Mouse (Mus musculus): ENCODE measurements at regions not wholly inside any gene's neighbourhood (a gene's known extent, or its start where the extent isn't known, plus 50 kb on each side); places are given as distances from the start of the nearest gene placed in this dataset.
A peak's percentile ranks its signal among the peaks of the same experiment; 100 is the strongest.

DNA sequence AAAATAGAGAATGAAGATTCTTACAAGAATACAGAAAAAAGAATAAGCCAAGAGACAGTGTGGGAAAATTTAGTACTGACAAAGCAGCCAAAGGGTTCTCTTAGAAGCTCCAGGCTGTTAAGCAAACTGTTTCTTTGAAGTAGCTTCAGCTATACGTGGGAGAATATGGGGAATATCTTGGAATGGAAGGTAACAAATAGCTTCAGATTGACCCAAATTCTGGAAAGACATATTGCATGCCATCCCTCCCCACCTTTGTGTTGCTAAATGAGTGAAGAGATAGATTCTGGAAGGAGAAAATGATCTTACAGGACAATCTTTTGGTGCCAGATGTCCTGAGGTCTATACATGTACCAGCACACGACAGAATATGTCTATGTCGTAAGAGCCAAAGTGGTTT, 591.9 kb upstream of the Cdh6 start:
- no peak for DNase-seq (ENCODE audit: low spot score in 2 of 2)

DNA sequence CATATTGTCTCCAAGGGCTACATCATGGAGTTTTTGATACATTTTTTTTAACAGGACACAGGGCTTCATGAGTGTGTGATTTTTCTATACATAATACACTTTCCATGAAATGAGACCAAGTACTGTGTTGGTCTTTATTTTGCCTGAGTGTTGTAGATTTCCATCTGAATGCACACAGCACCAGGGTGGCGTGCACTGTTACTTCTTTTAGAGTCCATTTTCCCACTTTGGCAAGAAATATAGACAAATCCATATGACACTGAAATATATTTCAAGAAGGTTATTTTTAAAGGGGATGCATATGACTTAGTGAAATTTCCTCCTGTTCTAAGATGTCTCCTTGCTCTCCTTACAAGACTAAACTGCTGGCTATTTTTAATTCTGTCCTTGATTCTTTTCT, 591.1 kb upstream of the Cdh6 start:
- DNase-seq (ENCODE audit: low spot score in 2 of 2): no peak

DNA sequence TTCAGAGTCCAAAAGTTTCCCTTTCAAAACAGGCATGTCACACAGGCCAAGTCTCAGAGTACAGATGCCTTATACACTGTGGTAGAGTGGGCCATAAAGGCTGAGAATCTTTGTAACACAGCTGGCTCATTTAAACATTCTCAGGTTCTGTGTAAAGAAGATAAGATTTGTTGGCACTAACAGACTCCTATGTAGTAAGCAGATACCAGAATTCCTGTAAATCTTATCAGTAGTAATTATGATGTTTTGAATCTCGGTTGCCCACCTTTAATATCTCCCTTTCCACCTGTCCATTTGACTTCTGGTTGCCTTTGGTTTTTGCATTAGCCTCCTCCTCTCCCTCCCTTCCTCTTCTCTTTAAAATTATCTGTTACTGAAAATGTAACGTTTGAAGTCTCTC, 573.1 kb upstream of the Cdh6 start:
- DNase-seq (ENCODE audit: low spot score in 2 of 2): no peak

DNA sequence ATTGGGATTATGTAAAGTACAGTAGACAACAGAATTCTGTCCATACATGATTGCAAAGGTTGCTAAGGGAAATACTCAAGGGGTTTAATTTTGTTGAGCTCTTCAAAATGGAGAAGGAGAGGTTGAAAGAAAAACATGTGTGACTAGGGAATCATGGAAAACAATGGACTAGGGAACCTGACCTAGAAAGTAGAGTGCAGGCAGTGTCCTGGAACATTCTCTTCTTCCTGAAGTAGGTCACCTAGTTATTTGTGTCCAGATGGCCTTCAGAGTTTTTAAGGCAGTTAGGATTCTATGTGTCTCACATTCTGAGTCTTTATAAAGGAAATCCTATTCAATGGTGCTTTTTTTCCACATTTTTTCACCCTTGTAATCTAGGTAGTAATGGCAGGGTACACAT, 532.8 kb upstream of the Cdh6 start:
- DNase-seq (ENCODE audit: low spot score in 2 of 2): no peak

DNA sequence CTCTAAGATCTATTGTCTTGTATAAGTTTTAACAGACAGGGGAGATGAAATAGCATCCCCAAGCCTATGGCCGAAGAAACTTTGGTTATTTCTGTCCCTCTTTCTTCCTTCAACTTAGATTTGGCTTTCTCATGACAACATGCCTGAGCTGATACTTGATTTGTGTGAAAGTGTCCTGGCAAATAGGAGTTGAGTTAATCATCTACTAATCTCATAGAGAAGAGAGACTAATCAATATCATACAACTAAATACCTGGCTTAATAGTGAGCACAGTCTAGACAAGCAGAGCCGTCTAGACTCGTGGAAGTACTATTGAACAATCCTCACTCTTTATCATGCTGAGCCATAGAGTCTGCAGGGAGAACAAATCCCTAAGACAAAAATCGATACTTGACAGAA, 531.7 kb upstream of the Cdh6 start:
- no peak for DNase-seq (ENCODE audit: low spot score in 2 of 2)

DNA sequence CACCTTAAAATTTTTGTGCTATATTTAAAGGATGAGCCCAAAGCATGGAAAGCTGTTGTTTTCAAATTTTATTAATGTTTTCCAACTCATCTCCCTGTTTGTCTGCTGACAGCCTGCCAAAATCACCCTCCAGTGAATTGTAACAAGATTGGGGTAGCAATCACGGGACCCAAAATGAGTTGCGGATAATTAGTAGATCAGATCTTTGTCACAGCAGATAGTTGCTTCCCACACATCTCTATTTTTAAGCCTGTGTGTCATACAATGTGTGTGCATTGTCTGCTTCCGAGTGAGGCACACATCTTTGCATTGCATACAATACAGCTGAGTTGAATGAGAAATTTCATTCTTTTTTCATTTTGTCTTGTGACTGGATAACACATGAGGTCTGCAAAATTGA, 494.7 kb upstream of the Cdh6 start:
- DNase-seq (ENCODE audit: low spot score in 2 of 2): peak; percentile 9 to 40

DNA sequence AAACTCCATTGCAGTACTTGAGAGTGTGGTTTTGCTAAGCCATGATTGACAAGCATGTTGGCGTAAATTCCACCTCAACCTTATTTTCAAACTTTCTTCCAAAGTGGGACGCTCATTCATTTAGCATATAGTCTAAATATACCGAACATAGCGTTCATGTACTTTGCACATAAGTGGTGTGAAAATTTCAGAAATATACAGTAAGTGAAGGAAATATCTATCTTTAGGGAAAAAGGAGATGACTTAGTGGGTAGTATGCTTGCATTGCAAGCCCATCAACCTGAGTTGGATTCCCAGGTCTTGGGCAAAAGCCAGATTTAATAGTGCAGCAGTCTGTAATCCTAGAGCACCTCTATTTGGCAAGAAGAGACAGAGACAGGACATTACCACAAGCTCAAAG, 493.8 kb upstream of the Cdh6 start:
- DNase-seq (ENCODE audit: low spot score in 2 of 2): no peak

DNA sequence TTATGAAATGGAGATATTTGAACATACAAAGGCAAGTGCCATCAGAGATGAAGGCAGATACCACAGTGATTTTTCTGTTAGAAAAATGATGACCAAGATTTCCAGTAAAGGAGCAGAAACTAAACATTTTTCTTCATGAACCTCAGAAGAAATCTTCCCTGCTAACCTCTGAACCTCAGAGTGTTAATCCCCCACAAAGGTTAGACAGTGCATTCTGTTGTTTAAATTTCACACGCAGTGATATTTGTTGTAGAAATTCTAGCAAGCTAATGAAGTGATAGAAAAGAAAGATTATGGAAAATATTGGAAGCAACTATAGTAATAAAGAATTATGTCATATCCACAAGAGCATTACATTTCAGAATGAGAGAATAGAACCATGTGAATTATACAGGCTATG, 488.8 kb upstream of the Cdh6 start:
- no peak for DNase-seq (ENCODE audit: low spot score in 2 of 2)

DNA sequence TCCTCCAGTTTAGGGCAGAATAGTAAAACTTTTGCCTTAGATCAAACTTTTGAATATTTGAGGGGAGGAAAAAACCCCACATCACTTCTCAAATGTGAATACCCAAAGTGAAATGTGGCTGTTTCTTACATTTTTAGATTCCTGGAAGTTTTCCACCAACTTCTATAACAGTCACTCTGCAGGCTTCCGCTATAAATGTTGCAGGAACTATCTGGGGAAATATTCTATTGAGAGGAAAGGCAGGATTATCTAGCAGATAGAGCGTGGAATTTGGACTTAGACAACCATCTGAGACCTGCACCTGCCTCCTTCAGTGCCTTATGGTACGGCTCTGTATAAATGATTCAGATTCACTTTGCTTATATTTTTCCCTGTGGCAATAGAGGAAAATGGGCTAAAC, 481.6 kb upstream of the Cdh6 start:
- no peak for DNase-seq (ENCODE audit: low spot score in 2 of 2)

DNA sequence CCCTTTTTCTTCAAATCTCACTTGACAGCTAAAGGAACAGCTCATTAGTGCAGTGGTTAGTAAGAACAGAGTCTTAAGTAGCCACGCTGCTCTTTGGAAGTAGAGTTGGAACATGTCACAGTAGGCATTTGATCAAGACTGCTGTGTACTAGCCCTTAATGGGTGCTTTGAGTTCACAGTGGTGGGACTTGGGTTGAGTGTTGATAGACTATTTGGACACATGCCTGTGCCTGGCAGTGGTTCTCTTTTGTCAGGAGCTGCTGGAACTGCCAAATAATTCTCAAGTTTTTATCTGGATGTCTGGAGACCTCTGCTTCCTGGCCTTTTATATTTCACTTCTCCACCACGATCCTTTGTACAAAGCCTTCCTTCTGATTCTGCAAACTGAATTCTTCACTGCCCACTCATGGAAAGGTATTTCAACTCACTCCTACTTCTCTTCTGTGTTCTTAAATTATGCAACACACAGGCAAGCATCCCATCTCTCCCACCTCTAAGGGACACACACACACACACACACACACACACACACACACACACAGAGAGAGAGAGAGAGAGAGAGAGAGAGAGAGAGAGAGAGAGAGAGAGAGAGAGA, 462.0 kb upstream of the Cdh6 start:
- DNase-seq (ENCODE audit: low spot score in 2 of 2): peak; percentile 4 to 19

DNA sequence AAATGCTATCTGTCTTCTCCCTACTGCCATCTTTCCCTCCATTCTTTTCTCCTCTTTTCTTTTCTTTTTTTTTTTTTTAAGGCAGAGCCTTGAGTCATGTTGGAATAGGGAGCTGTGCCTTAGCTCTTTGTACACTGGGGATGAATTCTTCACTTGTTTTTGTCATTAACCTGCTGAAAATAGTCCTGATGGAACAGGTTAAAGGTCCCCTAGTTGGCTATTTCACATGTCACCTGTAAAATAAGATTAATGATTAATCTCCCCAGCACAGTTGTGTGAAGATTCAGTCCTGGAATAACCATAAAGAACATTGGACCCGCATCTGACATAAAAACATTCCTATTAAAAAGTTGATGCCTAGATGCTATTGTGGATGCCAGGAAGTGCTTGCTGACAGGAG, 428.7 kb upstream of the Cdh6 start:
- DNase-seq (ENCODE audit: low spot score in 2 of 2): no peak

DNA sequence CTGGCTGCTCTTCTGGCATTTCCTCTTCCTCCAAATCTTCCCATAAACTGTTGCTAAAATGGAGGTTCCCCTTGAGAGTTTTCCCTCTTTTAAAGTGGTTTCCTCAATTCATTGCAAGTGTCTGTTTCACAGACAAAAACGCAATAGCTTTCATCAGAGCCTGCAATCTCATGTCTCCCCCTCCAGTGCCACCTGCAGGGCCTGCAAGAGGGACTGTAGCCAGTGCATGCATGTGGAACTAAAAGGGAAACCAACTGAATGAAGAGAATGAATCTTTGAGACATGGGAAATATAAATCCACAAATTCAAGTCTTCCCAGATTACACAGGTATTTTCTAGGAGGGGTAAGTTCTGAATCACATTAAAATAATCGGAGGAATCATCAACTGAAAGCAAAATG, 424.4 kb upstream of the Cdh6 start:
- no peak for DNase-seq (ENCODE audit: low spot score in 2 of 2)

DNA sequence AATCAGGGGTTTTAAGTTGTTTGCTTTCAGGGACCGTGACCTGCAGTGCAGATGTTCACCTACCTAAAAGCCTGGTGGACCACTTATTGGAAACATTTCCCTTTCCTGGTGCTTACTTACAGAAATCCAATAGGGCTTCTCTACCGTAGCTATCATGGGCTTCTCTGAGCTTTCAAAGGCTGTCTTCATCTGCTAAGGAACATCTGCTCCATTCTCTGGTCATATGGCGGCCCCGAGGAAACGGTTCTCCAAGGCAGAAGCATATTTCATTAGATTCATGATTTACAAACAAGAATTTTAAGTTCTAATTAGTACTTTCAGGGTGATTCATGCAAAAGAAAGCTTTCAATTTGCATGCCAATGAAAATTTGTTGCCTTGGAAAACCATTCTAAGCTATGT, 420.3 kb upstream of the Cdh6 start:
- peak in 1 of 2 experiments; percentile 21 for DNase-seq (ENCODE audit: low spot score in 2 of 2)

DNA sequence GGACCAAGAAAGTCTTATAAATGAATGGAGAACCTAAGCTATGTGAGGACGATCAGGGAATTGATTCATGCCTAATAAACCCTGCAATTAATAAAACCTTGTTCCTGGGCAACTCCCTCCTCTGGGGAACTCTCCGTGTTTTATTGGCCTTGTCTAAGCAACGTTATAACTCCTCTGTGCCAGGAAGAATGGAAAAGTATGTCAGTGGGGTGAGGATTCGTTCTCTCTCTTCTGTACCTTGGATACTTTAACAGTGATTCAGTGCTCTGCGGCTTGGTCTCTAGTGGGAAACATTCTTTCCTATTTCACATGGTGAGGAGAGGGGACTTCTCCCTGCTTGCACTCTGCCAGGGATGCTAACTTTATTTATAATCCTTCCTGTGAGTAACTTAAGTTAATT, 417.4 kb upstream of the Cdh6 start:
- DNase-seq (ENCODE audit: low spot score in 2 of 2): no peak

DNA sequence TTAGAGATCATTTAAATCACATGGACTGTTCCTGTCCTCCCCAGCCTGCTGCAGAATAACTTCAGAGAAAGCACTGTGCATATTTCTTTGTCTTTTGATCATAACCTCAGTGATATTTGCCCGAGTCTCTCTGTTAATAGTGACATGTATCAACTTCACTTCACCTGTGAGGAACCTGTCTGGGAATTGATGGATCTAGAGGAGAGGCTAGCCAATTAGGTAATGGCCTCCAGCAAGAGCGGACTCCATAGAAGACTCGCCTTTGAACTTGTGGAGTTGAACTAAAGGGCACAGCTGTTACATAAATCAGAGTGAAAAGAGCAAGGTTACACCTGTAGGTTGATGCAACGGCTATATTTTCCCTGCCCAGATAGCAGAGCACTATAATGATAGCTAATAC, 409.8 kb upstream of the Cdh6 start:
- DNase-seq (ENCODE audit: low spot score in 2 of 2): no peak

DNA sequence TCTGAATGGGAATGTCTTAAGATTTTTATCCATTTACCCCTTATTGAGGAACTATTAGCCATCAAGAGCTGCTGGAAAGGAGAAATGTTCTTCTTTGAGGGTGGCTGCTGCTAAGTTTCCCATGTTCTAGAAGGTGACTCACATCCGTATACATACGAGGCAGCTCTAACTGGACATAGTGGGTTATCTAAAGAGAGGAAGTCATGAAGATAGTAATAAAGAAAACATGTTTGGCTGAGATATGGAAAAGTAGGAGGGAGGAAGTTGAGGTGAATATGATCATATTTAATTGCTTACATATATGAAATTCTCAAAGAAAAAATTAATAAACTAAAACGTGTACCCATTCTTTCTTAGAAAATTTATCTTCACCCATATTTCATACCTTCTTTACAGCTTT, 408.7 kb upstream of the Cdh6 start:
- no peak for DNase-seq (ENCODE audit: low spot score in 2 of 2)

DNA sequence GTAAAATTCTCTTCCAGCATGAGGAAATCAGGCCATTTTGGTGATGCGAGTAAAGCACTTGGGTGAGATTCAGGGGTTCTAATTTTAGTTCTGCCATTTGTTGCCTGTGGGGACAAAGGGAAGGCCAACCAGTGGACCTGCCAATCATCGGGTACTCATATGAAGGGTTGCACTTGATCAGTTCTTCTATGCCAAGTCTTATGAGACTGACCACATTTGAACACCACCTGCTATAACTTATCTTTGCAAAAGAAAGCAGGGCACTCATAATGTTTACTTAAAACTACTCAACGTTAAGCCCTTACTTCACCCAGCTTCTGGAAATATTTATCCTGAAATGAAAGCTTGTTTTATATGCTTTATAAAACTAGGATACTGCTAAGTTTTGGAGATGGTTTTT, 400.1 kb upstream of the Cdh6 start:
- DNase-seq (ENCODE audit: low spot score in 2 of 2): no peak

DNA sequence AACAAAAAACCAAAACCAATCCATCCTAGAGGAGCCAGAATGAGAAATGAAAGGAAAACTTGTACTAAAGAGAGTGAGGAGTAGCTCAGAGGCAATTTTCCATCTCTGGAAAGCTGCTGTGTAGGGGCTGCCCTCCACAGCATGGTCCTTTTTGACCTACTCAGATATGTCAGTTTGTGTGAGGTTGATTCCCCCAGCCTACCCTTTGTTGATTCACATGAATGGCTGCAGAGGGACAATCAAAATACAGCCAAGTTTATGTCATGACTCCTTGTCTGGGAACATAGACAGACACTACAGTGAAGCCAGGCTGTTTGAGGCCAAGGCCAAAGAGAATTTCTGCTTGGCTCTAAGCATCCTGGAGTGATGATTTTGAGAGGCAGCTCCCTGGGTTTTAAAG, 387.4 kb upstream of the Cdh6 start:
- DNase-seq (ENCODE audit: low spot score in 2 of 2): no peak

DNA sequence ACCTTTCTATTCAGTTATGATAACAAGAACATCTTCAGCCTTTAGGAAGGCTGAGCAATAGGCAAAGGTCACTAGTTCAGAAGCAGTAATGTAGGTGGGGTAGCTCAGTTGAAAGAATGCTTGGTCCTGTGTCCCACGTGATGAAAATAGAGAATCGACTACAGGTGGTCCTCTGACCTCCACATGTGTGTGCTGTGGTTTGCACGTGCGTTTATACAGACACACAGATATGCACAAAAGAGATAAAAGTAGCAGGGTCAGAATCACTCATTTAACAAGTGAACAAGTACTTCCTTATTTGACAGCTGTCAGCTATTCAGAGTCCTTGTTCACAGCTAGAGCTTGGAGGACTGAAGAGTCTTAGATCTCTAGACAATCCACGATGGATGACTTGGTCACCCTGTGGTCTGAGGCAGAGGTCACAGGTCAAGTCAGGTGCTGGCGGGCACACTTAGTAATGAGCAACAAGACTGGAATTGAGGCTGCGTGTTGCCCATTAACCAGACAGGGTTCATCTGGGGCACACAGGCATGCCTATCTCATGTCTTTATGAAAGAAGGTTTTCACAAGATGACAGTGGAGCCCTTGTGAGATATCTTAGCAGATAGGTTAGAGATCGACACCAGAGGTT, 375.8 kb upstream of the Cdh6 start:
- DNase-seq (ENCODE audit: low spot score in 2 of 2): no peak

DNA sequence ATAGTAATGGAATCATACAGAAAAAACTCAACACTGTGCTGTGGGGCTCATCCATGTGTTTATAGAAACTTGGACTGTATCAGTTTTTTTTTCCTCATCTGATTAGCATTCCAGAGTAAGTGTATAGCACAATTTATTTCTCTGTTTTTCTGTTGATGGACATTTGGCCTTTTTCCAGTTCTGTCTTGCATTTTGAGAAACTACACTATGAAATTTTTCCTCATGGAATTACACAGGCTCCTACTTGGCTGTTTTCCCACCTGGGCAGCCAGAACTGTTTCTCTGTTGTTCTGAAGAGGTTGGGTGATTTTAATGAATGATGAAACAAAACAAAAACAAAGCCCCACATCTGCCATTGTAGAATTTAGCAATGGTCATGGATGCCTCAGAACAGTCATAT, 366.6 kb upstream of the Cdh6 start:
- DNase-seq (ENCODE audit: low spot score in 2 of 2): no peak

DNA sequence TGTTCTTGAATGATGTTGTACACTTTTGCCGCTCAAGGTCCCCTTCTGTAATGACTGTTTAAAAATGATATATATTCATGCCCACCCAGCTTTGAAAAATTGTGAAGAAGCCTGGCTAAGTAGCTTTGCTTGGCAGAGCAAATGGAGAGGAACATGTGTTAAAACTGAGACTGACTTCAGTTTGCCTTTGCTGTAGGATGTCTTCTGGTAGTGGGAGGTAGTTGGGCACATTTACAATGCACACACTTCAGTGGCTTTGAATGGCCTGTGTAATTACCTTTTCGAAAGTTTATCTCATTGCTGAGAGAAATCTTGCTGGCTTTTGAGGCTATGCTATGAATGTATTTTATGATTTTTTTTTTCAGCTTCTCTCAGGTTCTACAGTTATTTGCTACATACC, 360.5 kb upstream of the Cdh6 start:
- DNase-seq (ENCODE audit: low spot score in 2 of 2): no peak

DNA sequence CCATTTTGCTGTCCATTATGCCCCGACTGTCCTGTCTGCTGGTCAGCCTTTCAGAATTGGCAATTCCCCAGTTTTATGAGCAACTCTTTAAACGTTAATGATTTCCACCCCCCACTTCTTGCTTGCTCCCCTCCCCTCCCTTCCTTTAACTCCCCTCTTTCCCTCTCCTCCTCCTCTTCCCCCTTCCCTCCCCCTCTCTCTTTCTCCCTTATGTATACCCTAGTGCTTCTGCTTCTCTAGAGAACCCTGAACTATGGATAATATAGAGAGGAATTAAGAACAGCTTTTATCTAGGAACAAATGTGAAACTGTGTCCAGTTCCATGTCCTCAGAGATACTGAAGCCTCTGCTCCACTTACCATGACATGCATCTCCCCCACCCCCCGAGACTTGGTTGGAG, 356.5 kb upstream of the Cdh6 start:
- DNase-seq (ENCODE audit: low spot score in 2 of 2): no peak

DNA sequence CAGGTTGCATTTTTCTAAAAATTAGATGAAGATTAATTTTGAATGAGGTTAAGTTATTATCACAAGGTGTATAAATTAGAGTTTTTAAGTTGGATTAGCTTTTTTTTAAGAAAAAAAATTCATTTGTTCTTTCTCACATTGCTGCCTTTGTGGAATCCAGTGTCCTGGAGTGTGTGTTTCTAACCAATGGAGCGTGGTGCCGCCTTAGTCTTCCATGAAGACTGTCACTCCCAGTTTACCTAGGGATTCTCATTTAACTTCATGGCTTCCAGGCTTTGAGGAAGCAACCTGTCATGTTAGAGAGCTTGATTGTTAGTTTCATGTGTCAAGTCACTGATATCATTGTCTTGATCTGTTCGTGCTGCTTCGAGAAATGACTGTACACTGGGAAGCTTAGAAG, 355.6 kb upstream of the Cdh6 start:
- no peak for DNase-seq (ENCODE audit: low spot score in 2 of 2)

Data from layer of hippocampus, postnatal 10 days (tissue).